Mouse (Mus musculus) thymus, postnatal 36 days (tissue): ENCODE measurements around the gene Vsig10.
"Not testable (repeated sequence)": the region's sequence is repeated elsewhere in the genome, so short reads cannot be mapped to it uniquely, and the experiment has no call there.

Experiments used
- DNase-seq, 2 experiments: peaks; one replicate each; pipeline ENCODE4 v3.0.0; 2022; ENCODE audit warnings: mixed read lengths in 2 of 2

Gene Vsig10

DNA sequence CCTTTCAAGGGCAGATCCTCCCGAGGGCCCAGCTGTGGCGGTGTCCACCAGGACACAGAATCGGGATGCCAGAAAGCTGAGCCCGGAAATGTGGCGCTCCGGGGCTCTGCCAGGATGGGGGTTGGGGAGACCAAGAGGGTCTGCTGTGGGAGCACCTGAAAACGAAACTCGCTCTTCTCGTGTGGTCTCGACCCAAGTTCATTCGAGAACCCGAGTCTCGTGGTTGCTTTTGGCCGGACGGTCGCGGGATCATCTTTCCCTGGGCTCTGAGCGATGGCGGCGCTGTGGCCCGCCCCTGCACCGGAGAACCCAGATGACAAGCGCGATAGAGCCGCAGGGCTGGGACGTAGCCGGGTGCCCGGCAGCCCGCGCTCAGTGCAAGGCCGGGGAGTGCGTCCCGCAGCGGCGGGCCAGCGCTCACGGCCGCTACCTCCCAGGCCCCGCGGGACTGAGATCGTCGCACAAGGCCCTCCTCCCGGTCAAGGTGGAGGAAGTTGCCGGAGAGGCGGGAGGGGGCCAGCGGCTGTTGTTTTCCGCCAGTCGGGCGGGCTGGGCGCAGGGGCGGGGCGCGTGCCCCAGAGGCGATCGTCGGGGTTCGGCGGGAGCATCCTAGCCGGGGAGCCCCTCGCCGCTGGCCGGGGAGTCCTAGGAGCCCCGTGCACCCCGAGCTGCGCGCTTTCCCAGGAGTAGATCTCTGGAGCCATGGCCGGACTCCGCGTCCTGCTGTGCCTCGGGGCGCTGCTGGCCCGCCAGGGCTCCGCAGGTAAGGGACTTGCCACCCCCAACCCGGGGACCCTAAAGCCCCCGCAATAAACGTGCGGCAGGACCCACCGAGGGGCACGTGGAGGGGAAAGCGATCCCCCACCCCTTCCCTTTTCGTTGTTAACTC lies at the start of gene Vsig10:
Vsig10 (plus strand) TSS at position 343 of the 889 bp plus-strand sequence.
- DNase-seq, result peak; percentile 31 to 35

DNA sequence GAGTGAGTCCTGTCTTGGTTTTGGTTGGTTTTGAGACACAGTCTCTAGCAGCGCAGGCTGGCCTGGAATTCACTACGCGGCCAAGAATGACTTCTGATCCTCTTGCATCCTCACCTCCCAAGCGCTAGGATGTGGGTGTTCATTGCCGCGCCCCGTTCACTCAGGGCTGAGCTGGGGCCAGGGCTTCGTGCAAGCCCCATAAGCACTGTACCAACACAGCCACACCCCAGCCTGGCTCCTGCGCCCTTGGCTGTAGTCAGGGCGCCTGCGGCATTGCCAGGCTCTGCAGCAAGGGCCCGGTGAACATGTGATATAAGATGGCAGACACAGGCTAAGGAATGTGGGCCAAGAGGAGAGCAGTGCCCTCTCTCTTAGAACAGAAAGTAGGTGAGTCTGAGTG lies 49.5 kb upstream of the Vsig10 start:
- DNase-seq, result no peak

DNA sequence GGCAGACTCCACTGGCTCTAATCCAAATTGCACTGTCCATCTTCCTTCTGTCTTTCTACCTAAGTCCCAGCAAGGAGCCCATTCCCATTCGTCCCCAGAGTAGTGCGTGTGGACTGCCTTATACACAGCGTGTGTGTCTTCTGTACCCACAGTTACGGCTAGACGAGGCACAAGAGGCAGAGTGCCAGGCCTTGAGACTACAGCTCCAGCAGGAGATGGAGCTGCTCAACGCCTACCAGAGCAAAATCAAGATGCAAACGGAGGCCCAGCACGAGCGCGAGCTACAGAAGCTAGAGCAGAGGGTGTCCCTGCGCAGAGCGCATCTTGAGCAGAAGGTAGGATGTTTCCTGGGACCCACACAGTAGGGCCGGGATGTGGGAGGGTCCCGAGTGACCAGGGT lies 46.9 kb upstream of the Vsig10 start:
- DNase-seq, result no peak

DNA sequence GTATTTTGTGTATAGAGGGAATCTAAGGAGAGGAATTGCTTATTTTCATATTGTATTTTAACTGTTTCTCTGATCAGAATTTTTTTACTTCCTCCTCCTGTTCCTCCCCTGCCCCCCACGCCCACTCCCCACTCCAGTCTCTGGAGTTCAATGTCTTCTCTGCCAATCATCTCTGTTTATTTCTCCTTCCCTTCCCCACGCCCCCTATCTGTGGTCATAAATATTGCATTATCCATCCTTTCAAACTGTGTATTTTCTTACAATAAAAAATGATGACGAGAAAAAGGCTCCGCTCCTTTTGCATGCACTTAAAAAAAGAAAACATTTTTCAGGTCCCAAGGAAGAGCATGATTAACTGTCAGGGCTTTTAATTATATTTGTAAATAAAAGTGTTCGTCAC lies 44.1 kb upstream of the Vsig10 start:
- DNase-seq, result no peak

DNA sequence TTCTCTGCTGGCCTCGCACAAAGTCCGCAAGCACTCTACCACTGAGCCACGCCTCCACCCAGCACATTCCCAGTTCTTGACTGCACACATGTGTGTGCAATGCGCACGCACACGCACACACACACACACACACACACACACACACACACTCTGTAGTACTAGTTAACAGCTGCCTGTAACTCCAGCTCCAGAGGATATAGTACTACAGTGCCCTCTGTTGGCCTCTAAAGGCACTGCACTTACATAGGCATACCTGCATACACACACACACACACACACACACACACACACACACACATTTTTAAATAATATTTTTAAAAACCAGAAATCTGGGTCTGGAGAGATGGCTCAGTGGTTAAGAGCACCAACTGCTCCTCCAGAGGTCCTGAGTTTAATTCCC lies 41.1 kb upstream of the Vsig10 start:
- DNase-seq, result no peak

DNA sequence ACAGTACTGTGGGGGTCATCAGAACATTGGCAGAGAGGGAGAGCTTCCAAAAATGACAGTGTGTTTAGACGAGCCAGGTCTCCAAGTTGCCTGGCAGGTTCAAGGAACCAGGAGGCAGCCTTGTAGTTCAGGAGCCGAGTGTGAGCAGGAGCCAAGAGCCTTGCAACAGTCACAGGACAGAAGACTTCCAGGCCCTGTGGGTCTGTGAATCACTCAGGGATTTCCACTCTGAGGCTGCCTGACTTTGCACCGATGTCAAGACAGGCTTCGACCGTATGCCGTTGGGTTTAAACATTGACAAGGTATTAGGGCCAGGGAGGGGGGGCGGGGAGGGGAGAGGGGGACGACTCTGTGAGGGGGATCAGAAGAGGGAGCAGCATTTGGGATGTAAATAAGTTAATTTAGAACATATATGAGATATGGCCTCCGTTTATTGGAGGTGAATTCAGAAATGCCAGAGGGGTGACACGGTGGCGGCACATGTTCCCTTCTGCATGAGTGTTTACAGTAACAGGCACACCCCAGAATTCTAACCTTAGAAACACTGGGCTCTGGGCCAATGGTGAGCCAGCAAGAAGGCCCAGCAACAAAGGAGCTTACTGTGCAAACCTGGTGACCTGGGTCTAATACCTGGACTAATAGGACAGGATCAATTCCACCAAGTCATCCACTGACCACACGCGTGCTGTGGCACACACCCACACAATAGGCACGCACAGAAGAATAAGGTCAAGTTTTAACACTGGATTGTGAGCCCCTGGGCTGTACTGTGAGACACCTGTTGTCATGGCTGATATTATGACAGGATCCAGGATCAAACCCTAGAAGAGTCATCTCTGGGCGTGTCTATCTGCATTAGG lies 39.8 kb upstream of the Vsig10 start:
- DNase-seq, result no peak

DNA sequence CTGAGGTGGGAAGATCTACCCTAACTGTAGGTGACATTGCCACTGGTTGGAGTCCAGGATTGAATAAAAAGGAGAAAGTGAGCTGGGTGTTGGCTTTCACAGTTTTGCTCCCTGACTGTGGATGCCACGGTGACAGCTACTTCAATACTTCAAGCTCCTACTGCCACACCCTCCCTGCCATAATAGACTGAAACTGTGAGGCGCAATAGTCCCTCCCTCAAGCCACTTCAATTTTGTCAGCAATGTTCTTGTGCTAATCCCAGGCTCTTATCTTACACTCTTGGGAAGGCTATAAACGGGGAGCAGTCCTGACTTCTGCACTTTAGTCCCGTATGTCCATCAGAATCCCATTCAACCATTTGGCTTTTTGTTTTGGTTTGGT lies 39.2 kb upstream of the Vsig10 start:
- no peak for DNase-seq

DNA sequence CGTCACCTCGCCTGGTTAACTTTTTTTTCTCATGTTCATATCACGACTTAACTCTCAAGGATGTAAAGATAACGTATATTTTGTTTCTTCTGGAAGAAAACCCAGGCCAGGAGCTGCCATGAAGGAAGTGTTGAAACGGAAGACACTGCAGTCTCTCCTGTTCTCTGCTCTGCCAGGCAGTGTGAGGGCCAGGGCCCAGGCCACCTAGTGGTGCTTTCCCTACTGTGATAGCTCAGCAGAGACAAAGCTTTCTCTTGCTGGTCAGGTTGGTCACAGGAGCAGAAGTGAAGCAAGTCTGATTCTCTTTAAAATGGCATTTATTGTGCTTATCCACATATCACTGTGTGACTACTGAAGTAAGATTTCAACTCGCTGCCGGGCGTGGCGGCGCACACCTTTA lies 37.3 kb upstream of the Vsig10 start:
- DNase-seq, result no peak

DNA sequence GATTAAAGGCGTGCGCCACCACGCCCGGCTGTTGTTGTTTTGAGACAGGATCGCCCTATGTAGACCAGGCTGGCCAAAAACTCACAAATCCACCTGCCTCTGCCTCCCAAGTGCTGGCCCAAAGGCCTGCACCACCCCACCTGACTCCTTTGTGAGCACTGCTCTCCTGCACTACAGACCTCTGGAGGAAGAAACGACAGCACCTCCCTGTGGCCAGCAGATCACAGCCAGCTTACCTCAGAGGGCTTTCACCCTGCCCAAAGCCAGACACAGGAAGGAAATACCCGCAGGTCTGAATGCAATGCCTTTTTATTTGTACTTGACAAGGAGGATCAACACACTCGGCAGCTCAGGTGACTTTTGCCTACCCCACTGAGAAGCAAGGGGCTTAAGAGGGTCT lies 36.5 kb upstream of the Vsig10 start:
- DNase-seq, result no peak

DNA sequence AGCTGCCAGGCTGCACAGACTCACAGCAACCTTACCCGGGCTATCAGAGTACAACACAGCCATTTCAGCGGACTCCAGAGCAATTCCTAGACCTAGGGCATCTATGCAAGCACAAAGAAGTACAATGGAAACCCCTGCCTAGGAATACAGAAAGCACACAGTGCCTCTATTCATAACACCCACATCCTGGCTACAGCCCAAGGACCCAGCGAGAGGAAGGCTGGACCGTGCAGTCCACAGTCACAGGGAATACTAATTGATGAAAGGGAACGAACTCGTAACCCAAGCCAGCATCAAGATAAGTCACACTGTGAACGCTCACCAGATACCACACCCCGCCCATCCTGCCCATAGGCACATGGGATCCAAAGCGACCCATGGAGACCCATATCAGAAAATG lies 34.9 kb upstream of the Vsig10 start:
- DNase-seq, result no peak

DNA sequence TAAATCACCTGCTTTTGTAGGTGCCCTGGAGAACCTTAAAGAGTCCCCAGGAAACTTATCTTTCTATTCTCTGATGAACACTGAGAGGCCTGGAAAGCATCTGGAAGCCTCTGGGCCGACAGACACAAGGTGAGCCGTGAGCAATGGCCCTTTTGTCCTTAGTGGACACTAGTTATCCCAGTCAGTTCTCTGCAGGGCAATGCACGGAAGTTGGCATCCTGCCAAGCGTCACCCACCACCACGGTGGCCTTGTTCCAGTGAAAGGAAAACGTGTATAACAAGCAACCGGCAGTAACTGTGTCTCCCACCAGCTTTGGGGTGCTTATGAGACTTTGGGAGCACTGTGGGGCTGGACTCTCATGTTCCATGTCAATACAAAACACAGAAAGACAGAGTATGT lies 34.2 kb upstream of the Vsig10 start:
- DNase-seq, result no peak

DNA sequence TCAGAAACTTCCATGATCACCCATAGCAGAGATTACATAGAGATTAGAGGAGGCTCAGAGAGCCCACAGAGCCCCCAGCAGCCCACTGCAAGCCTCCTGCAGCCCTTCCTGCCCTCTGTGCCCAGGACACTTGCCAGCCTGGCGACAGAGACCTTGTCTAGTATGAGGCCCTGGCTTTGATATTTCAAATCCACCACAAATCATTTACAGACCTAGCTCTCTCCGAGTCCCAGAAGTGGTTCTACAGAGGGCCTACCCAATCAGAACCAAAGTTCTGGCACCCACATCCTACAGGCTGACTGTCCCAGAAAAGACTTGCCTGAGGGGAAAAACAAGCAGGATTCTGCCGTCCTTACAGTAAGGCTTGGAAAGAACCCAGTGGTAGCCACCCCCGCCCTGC lies 33.6 kb upstream of the Vsig10 start:
- no peak for DNase-seq

DNA sequence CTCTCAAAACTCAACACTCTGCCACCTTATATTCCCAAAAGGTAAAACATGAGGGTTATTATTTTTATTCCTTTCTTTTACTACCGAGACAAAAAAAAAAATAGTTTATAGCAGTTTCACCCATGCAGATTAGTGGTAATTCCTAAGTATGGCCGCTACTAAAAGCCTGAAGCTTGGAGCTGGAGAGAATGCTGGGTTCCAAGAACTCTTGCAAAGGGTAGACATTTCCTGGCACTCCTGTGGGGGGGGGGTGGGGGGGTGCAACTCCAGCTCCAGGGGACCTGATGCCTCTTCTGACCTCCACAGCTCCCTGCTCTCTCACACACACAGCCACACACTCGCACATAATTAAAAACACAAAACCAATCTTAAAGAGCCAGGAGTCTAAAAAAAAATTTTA lies 32.6 kb upstream of the Vsig10 start:
- DNase-seq, result no peak

DNA sequence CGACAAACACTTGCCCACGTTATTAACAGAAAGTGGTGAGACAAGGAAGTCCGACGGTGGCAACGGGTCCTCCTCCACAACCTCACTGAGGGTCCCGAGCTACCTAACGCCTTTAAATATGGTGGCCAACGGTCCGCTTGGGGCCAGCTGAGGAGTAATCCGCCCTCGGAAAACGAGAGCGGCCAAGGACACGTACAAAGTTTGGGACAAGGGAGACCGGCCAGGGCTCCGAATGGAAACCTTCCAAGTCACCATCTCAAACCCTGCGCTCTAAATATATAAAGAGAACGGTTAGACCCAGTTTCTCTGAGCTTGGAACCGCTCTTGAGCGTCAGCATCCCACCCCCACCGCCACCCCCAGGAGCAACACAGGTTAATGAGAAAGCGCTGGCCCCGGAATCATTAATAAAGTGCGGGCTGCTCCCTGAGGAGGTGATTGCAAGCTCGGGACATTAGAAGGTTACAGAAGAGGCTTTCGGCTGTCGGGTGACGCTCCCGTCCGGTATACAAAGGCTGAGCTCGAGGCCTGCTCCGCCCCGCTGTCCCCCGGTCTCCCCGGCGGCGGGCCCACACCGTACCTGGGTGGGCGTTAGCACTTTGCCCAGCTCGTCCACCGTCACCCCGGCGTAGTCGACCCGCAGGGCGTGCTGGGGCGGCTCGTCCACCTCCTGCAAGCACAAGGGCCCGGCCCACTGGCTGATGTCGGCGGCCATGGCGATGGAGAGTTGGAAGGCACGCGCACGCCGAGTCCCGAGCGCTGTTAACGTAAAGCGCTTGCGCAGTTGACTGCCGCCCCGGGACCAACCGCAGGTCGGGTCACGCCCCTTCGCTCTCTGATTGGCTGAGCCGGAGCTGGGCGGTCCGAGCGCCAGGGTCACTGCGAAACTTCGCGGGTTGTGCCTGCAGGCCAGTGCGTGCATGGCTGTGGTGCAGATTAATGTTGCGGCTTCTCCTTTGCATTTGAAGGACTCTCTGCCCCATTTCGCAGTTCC lies 31.8 kb upstream of the Vsig10 start, which contains the start of gene Pebp1:
Pebp1 (minus strand) TSS at position 795 of the 992 bp plus-strand sequence.
- peak; percentile 94 to 95 for DNase-seq

DNA sequence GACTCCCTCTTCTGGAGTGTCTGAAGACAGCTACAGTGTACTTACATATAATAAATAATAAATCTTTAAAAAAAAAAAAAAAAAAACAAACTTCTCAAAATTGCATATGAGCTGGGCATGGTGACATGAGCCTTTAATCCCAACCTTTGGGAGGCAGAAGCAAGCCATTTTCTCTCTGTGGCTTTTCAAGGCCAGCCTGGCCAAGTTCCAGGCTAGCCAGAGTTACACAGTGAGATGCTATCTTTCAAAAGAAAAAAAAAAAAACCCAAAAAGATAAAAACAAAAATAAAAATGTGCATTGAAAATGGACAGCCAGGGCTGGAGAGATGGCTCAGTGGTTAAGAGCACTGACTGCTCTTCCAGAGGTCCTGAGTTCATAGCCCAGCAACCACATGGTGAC lies 29.2 kb upstream of the Vsig10 start:
- DNase-seq, result no peak

DNA sequence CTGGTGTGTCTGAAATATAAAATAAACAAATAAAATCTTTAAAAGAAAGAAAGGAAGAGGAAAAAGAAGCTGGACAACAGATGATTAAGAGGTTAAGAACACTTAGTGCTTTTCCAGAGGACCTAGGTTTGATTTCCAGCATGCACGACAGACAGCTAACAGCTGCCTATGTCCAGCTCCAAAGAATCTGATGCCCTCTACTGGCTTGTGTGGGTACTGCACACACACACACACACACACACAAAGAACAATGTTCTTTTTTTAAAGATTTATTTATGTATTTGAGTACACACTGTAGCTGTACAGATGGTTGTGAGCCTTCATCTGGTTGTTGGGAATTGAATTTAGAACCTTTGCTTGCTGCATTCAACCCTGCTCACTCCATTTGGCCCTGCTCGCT lies 28.8 kb upstream of the Vsig10 start:
- DNase-seq, result no peak

DNA sequence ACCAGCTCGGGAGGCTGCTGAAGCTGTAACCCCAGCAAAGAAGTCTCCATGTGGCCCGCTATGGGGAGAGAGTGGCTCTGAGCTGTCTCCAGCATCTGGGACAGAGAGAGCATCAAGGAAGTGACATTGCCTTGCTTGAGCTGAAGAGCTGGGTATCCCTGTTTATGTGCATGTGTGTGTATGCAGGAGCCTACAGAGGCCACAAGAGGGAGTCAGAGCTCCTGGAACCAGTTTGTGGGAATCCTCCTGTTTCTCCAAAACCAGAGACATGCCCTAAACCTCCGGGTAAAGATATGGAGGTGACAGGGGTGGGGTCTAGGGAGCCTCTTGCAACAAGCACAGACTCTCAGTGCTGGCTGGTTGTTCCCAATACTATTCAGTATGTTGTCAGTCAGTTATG lies 27.6 kb upstream of the Vsig10 start:
- DNase-seq, result no peak

DNA sequence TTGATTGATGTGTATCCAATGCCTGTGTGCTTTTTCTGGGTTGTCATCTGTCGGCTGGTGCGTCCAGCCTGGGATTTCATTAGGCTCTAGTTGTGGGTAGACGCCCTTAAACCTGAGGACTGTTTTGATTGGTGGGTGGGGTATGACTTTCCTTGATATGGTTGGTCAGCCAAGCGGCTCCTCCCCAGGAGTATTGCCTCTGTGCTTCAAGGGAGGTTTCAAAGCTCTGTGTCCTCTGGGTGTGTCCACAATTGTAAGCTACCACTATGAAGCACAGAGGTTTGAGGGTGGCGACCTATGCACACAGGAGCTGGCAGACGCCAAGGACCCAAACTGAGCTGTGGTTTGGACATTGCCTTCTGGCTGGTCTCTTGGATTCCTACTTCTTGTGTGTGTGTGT lies 26.3 kb upstream of the Vsig10 start:
- no peak for DNase-seq

DNA sequence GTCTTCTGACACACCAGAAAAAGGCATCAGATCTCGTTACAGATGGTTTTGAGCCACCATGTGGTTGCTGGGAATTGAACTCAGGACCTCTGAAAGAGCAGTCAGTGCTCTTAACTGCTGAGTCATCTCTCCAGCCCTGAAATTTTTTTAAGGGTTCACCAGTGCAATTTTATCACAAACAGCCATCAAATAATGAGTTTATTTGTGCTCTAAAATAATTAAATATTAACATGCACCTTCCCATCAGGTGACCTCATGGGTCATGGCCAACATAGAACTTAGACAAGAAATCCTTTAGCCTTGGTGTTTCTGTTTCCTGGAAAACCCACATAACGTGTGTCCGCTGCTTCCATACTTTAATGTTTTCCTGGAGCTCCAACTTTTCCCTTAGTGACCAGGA lies 25.1 kb upstream of the Vsig10 start:
- DNase-seq, result not testable (repeated sequence)

DNA sequence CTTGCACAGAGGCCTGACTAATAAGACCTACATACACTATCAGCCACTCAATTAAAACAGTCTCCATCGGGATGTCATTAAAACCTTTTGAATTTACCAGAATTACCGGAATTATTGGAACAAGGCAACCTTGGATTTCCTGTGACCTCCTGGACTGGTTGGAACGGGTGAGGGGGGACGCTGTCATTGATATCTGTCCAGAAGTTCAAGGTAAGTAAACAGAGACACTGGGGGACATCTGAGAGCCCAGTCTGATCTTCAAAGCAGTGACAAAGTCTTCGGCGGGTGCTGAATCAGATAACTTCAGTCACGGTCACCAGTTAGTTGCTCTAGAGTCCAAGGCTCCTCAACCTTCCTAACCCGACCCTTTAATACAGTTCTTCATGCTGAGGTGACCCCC lies 23.9 kb upstream of the Vsig10 start:
- DNase-seq, result no peak

DNA sequence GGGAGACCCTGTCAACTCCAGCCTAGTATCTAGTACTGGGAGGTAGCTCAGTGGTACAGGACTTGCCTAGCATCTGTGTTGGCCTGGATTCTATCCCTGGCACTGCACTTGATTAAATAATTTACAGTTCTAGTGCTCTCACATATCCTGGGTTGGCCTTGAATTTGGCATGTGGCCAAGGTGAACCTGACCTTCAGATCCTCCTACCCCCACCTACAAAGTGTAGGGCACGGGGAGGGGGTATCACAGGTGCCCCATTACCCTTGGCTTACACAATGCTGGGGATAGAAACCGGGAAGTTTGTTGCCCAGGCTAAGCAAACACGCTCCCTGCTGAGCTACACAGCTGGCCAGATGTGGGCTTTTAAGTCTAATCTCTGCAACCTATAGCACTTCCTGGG lies 16.0 kb upstream of the Vsig10 start:
- no peak for DNase-seq

DNA sequence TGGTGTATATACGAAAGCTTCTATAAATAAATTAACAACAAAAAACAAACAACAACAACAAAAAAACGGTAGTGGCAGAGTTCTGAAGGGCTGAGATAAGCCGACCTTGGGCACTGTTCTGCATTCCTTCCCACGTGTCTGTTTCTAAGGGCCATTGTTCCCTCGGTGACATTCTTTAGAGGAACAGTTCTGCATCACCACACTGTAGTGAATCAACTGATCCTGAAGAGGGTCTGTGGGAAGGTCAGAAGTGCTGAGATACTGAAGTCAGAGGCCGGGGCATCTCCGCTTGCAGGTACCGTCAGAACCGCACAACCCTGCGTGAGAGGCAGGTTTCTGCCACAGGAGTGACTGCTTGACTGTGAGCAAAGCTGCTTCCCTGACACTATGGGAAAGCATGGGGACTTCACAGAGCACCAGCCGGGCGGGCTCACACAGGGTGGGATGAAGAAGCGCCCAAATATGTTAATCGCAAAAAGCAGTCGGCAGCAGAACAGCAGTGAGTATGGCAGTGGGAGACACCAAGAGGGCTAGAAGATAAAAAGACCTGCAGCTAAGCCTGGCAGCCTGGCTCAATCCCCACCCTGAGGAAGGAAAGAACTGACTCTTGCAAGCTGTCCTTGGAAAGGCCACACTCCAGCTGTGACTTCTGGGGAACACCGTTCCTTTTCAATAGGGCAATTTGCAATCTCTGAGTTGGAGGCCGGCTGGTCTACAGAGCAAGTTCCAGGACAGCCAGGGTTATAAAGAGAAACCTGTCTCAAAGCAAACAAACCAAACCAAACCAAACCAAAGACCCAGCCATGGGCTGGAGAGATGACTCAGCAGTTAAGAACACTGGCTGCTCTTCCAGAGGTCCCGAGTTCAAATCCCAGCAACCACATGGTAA lies 14.9 kb upstream of the Vsig10 start:
- no peak for DNase-seq
